Mouse (Mus musculus) intestine, embryonic 14.5 days (tissue): Measurements from ENCODE around the gene Ptprt. TPM values are rescaled to one million over a fixed set of nuclear protein-coding genes. Genes with fewer than 3 reads are reported as not detected.

Experiments
- ATAC-seq: fragments of 200-750 bp; cut with Nextera tagmentation; replicated peaks from 2 replicates; pipeline ENCODE4 v1.8.0; 2017; ENCODE audit warnings: low read depth, moderate number of reproducible peaks, moderate TSS enrichment, moderate library complexity; ENCODE audit not compliant: low FRiP score, low TSS enrichment
- DNase-seq: peaks from one replicate; pipeline ENCODE4 v3.0.0-alpha.2; 2018; ENCODE audit warnings: low spot score
- H3K27ac ChIP-seq: fragments of 300-500 bp; sonication (generic); 2 replicates; pipeline ENCODE4 v1.5.1; 2014; ENCODE audit warnings: low read depth, mild to moderate bottlenecking, control low read depth
- H3K27me3 ChIP-seq: fragments of 300-500 bp; sonication (generic); replicated peaks from 2 replicates; pipeline ENCODE4 v1.6.1; 2014; ENCODE audit warnings: low read length, control low read depth; ENCODE audit not compliant: control insufficient read depth, insufficient read depth
- H3K36me3 ChIP-seq: fragments of 300-500 bp; sonication (generic); 2 replicates; pipeline ENCODE4 v1.6.1; 2014; ENCODE audit warnings: low read length, control low read depth; ENCODE audit not compliant: control insufficient read depth, insufficient read depth
- H3K4me1 ChIP-seq: fragments of 300-500 bp; sonication (generic); replicated peaks from 2 replicates; pipeline ENCODE4 v1.6.1; 2014; ENCODE audit warnings: low read length, control low read depth, mixed read lengths; ENCODE audit not compliant: control insufficient read depth, insufficient read depth
- H3K4me2 ChIP-seq: fragments of 300-500 bp; sonication (generic); 2 replicates; pipeline ENCODE4 v1.6.1; 2014; ENCODE audit warnings: low read length
- H3K4me3 ChIP-seq: fragments of 300-500 bp; sonication (generic); 2 replicates; pipeline ENCODE4 v1.5.1; 2014; ENCODE audit warnings: low read depth, low read length, control low read depth, mixed read lengths
- H3K9ac ChIP-seq: fragments of 300-500 bp; sonication (generic); 2 replicates; pipeline ENCODE4 v1.6.1; 2014; ENCODE audit warnings: mild to moderate bottlenecking, low read length
- H3K9me3 ChIP-seq: fragments of 300-500 bp; sonication (generic); 2 replicates; pipeline ENCODE4 v1.6.1; 2016; ENCODE audit warnings: low read length, control low read depth; ENCODE audit not compliant: control insufficient read depth
- WGBS: fragments of 180-500 bp; shearing (Covaris S2); extraction: QIAGEN DNeasy Blood & Tissue Kit; methylation state at CpG from one replicate; pipeline ENCODE4 v1.1.7; 2014; 5-methylcytosine and 5-hydroxymethylcytosine counted together
- polyA plus RNA-seq: library from polyadenylated mRNA; unstranded; fragments of >200 nt; fragmentation: Nextera tagmentation; extraction: Ambion mirVana; gene quantifications from 2 replicates; pipeline ENCODE4 v1.2.1, GENCODE M21; 2014

Gene Ptprt
- polyA plus RNA-seq, 1 experiment from 2014 or later: 1.4 TPM

- no peaks in the 10 kb centered on the region for H3K27me3 ChIP-seq
- H3K9ac ChIP-seq: no peak overlapping the region
- no peak for DNase-seq
- H3K36me3 ChIP-seq: no peaks in the 10 kb centered on the region
- no peak overlapping the region for H3K4me2 ChIP-seq
- no peaks in the 10 kb centered on the region for H3K4me1 ChIP-seq
- H3K27ac ChIP-seq: no peak overlapping the region
- ATAC-seq: no peak
- H3K9me3 ChIP-seq: no peaks in the 10 kb centered on the region
- 79% methylated on average over 7 of the region's 7 CpGs for WGBS
- no peak overlapping the region for H3K4me3 ChIP-seq
These were observed 283.6 kb downstream of the Ptprt start for GRCm38 (mm10) chr2:162377309-162377708.

GRCm38 (mm10) chr2:162349047-162349446 is 311.9 kb downstream of the Ptprt start:
- Histone ChIP-seq H3K9me3 (no peaks in the 10 kb centered on the region), H3K27ac (no peak overlapping the region), H3K36me3 (no peaks in the 10 kb centered on the region), H3K4me3 (no peak overlapping the region), H3K4me1 (no peaks in the 10 kb centered on the region), H3K9ac (no peak overlapping the region), H3K4me2 (no peak overlapping the region), H3K27me3 (no peaks in the 10 kb centered on the region)
- ATAC-seq: no peak
- 50% methylated on average over 1 of the region's 1 CpGs for WGBS
- no peak for DNase-seq

GRCm38 (mm10) chr2:162341846-162342245 is 319.1 kb downstream of the Ptprt start:
- Histone ChIP-seq H3K4me3 (no peak overlapping the region), H3K4me2 (no peak overlapping the region), H3K36me3 (no peaks in the 10 kb centered on the region), H3K27me3 (no peaks in the 10 kb centered on the region), H3K4me1 (no peaks in the 10 kb centered on the region), H3K27ac (no peak overlapping the region), H3K9ac (no peak overlapping the region), H3K9me3 (no peaks in the 10 kb centered on the region)
- no peak for DNase-seq
- no peak for ATAC-seq
- 75% methylated on average over 2 of the region's 2 CpGs for WGBS

- Histone ChIP-seq H3K4me1 (no peaks in the 10 kb centered on the region), H3K27ac (no peak overlapping the region), H3K27me3 (no peaks in the 10 kb centered on the region), H3K4me3 (no peak overlapping the region), H3K9me3 (no peaks in the 10 kb centered on the region), H3K36me3 (no peaks in the 10 kb centered on the region), H3K9ac (no peak overlapping the region), H3K4me2 (no peak overlapping the region)
- DNase-seq: no peak
- no peak for ATAC-seq
- 76% methylated on average over 1 of the region's 1 CpGs for WGBS
These were observed 320.7 kb downstream of the Ptprt start for GRCm38 (mm10) chr2:162340231-162340630.

- Histone ChIP-seq H3K27me3 (no peaks in the 10 kb centered on the region), H3K9ac (no peak overlapping the region), H3K4me2 (no peak overlapping the region), H3K27ac (no peak overlapping the region), H3K36me3 (no peaks in the 10 kb centered on the region), H3K4me3 (no peak overlapping the region), H3K9me3 (no peaks in the 10 kb centered on the region), H3K4me1 (no peaks in the 10 kb centered on the region)
- ATAC-seq: no peak
- no peak for DNase-seq
- 80% methylated on average over 5 of the region's 5 CpGs for WGBS
These were observed 328.8 kb downstream of the Ptprt start for GRCm38 (mm10) chr2:162332066-162332683.

GRCm38 (mm10) chr2:162329430-162329829 is 331.5 kb downstream of the Ptprt start:
- DNase-seq (no peak), ATAC-seq (no peak)
- Histone ChIP-seq H3K27ac (no peak overlapping the region), H3K4me2 (no peak overlapping the region), H3K9ac (no peak overlapping the region), H3K4me1 (no peaks in the 10 kb centered on the region), H3K27me3 (no peaks in the 10 kb centered on the region), H3K36me3 (no peaks in the 10 kb centered on the region), H3K4me3 (no peak overlapping the region), H3K9me3 (no peaks in the 10 kb centered on the region)
- WGBS: 88% methylated on average over 9 of the region's 9 CpGs

- 73% methylated on average over 5 of the region's 5 CpGs for WGBS
- H3K9ac ChIP-seq: no peak overlapping the region
These were observed 338.5 kb downstream of the Ptprt start for GRCm38 (mm10) chr2:162322411-162322810.

GRCm38 (mm10) chr2:162307996-162308395 is 353.0 kb downstream of the Ptprt start:
- no peak overlapping the region for H3K9ac ChIP-seq
- no peak overlapping the region for H3K27ac ChIP-seq
- 88% methylated on average over 2 of the region's 2 CpGs for WGBS
- H3K9me3 ChIP-seq: no peaks in the 10 kb centered on the region
- H3K4me1 ChIP-seq: no peaks in the 10 kb centered on the region
- H3K36me3 ChIP-seq: no peaks in the 10 kb centered on the region
- no peaks in the 10 kb centered on the region for H3K27me3 ChIP-seq
- DNase-seq (no peak), ATAC-seq (no peak)
- H3K4me3 ChIP-seq: no peak overlapping the region
- H3K4me2 ChIP-seq: no peak overlapping the region

More at GRCm38 (mm10) chr2:162322411-162322810, 338.5 kb downstream of the Ptprt start:
- H3K27me3 ChIP-seq: no peaks in the 10 kb centered on the region
- ATAC-seq (no peak), DNase-seq (no peak)
- H3K4me2 ChIP-seq: no peak overlapping the region
- H3K36me3 ChIP-seq: no peaks in the 10 kb centered on the region
- H3K9me3 ChIP-seq: no peaks in the 10 kb centered on the region
- no peak overlapping the region for H3K4me3 ChIP-seq
- no peaks in the 10 kb centered on the region for H3K4me1 ChIP-seq
- no peak overlapping the region for H3K27ac ChIP-seq

GRCm38 (mm10) chr2:162294070-162294469 is 366.9 kb downstream of the Ptprt start:
- Histone ChIP-seq H3K9me3 (peaks cover 4% of the 10 kb centered on the region; the same call in 1 of the 2 replicates), H3K27me3 (no peaks in the 10 kb centered on the region), H3K36me3 (no peaks in the 10 kb centered on the region), H3K4me3 (no peak overlapping the region), H3K27ac (no peak overlapping the region), H3K4me1 (no peaks in the 10 kb centered on the region), H3K4me2 (no peak overlapping the region), H3K9ac (no peak overlapping the region)
- DNase-seq (no peak), ATAC-seq (no peak)
- 86% methylated on average over 2 of the region's 2 CpGs for WGBS
